Mouse (Mus musculus): ENCODE results near the gene Tmem136. TPM values are rescaled to one million over a fixed set of nuclear protein-coding genes. Genes with fewer than 3 reads are reported as not detected.

Gene Tmem136
- polyA plus RNA-seq, 1 experiment from 2014 or later: 2.1 TPM

GRCm38 (mm10) chr9:43103675-43104299, 12.6 kb downstream of the Tmem136 start:
- H3K9me3 ChIP-seq (ENCODE audit: control insufficient read depth, low read length): no peaks in the 10 kb centered on the region
- ATAC-seq (ENCODE audit: low FRiP score, low TSS enrichment) (no peak), DNase-seq (ENCODE audit: low spot score) (no peak)
- H3K4me2 ChIP-seq (replicated peaks; ENCODE audit: low read depth): peak overlapping the region; percentile 78
- no peaks in the 10 kb centered on the region; the same call in 1 of the 2 replicates for H3K4me1 ChIP-seq (replicated peaks; ENCODE audit: control insufficient read depth, insufficient read depth)
- no peaks in the 10 kb centered on the region for H3K36me3 ChIP-seq (ENCODE audit: control insufficient read depth, insufficient read depth, low read length)
- no peak overlapping the region for H3K27ac ChIP-seq (replicated peaks)
- H3K4me3 ChIP-seq (ENCODE audit: low read depth, low read length): peak overlapping the region; percentile 95
- 4% methylated on average over 4 of the region's 4 CpGs for WGBS
- H3K27me3 ChIP-seq (ENCODE audit: control insufficient read depth, insufficient read depth, low read length): no peaks in the 10 kb centered on the region
- no peak for TF ChIP-seq CTCF (IDR thresholded peaks at IDR 0.05; ENCODE audit: low read depth)
- peak overlapping the region; percentile 45 for H3K9ac ChIP-seq (ENCODE audit: low read length)

GRCm38 (mm10) chr9:43102931-43103330, 13.4 kb downstream of the Tmem136 start:
- DNase-seq (ENCODE audit: low spot score) (no peak), ATAC-seq (ENCODE audit: low FRiP score, low TSS enrichment) (no peak)
- peak overlapping the region; percentile 78 for H3K4me2 ChIP-seq (replicated peaks; ENCODE audit: low read depth)
- H3K36me3 ChIP-seq (ENCODE audit: control insufficient read depth, insufficient read depth, low read length): no peaks in the 10 kb centered on the region
- H3K4me3 ChIP-seq (ENCODE audit: low read depth, low read length): peak overlapping the region; percentile 95
- H3K9ac ChIP-seq (ENCODE audit: low read length): peak overlapping the region; percentile 18
- 65% methylated on average over 2 of the region's 2 CpGs for WGBS
- no peaks in the 10 kb centered on the region for H3K27me3 ChIP-seq (ENCODE audit: control insufficient read depth, insufficient read depth, low read length)
- H3K9me3 ChIP-seq (ENCODE audit: control insufficient read depth, low read length): no peaks in the 10 kb centered on the region
- H3K4me1 ChIP-seq (replicated peaks; ENCODE audit: control insufficient read depth, insufficient read depth): no peaks in the 10 kb centered on the region; the same call in 1 of the 2 replicates
- H3K27ac ChIP-seq (replicated peaks): no peak overlapping the region; the same call in 1 of the 2 replicates
- TF ChIP-seq CTCF (IDR thresholded peaks at IDR 0.05; ENCODE audit: low read depth) (no peak), EP300 (optimal IDR thresholded peaks at IDR 0.05) (no peak)

GRCm38 (mm10) chr9:43101936-43102595, 14.3 kb downstream of the Tmem136 start:
- Histone ChIP-seq H3K9me3 (ENCODE audit: control insufficient read depth, low read length) (no peaks in the 10 kb centered on the region), H3K27ac (replicated peaks) (peak overlapping the region; percentile 9; the same call in 1 of the 2 replicates), H3K9ac (ENCODE audit: low read length) (no peak overlapping the region), H3K4me3 (ENCODE audit: low read depth, low read length) (peak overlapping the region; percentile 15; the same call in 1 of the 2 replicates), H3K36me3 (ENCODE audit: control insufficient read depth, insufficient read depth, low read length) (no peaks in the 10 kb centered on the region), H3K4me2 (replicated peaks; ENCODE audit: low read depth) (peak overlapping the region; percentile 18), H3K4me1 (replicated peaks; ENCODE audit: control insufficient read depth, insufficient read depth) (no peaks in the 10 kb centered on the region; the same call in 1 of the 2 replicates), H3K27me3 (ENCODE audit: control insufficient read depth, insufficient read depth, low read length) (no peaks in the 10 kb centered on the region)
- WGBS: 45% methylated on average over 8 of the region's 8 CpGs
- ATAC-seq (ENCODE audit: low FRiP score, low TSS enrichment): no peak
- DNase-seq (ENCODE audit: low spot score): no peak
- no peak for TF ChIP-seq CTCF (IDR thresholded peaks at IDR 0.05; ENCODE audit: low read depth)
- TF ChIP-seq EP300 (optimal IDR thresholded peaks at IDR 0.05): no peak

- DNase-seq (ENCODE audit: low spot score): no peak
- Histone ChIP-seq H3K9ac (ENCODE audit: low read length) (no peak overlapping the region), H3K27me3 (ENCODE audit: control insufficient read depth, insufficient read depth, low read length) (no peaks in the 10 kb centered on the region), H3K9me3 (ENCODE audit: control insufficient read depth, low read length) (no peaks in the 10 kb centered on the region), H3K4me1 (replicated peaks; ENCODE audit: control insufficient read depth, insufficient read depth) (no peaks in the 10 kb centered on the region; the same call in none of the 2 replicates), H3K27ac (replicated peaks) (no peak overlapping the region), H3K4me3 (ENCODE audit: low read depth, low read length) (no peak overlapping the region), H3K36me3 (ENCODE audit: control insufficient read depth, insufficient read depth, low read length) (no peaks in the 10 kb centered on the region), H3K4me2 (replicated peaks; ENCODE audit: low read depth) (no peak overlapping the region)
- no peak for ATAC-seq (ENCODE audit: low FRiP score, low TSS enrichment)
- 36% methylated on average over 4 of the region's 4 CpGs for WGBS
- TF ChIP-seq CTCF (IDR thresholded peaks at IDR 0.05; ENCODE audit: low read depth) (no peak), EP300 (optimal IDR thresholded peaks at IDR 0.05) (no peak)
These were observed 17.4 kb downstream of the Tmem136 start for GRCm38 (mm10) chr9:43098922-43099321.

GRCm38 (mm10) chr9:43097801-43098557, 18.4 kb downstream of the Tmem136 start:
- no peak for ATAC-seq (ENCODE audit: low FRiP score, low TSS enrichment)
- no peak for DNase-seq (ENCODE audit: low spot score)
- Histone ChIP-seq H3K9me3 (ENCODE audit: control insufficient read depth, low read length) (no peaks in the 10 kb centered on the region), H3K9ac (ENCODE audit: low read length) (no peak overlapping the region), H3K4me3 (ENCODE audit: low read depth, low read length) (no peak overlapping the region), H3K36me3 (ENCODE audit: control insufficient read depth, insufficient read depth, low read length) (no peaks in the 10 kb centered on the region), H3K27ac (replicated peaks) (no peak overlapping the region), H3K27me3 (ENCODE audit: control insufficient read depth, insufficient read depth, low read length) (no peaks in the 10 kb centered on the region), H3K4me2 (replicated peaks; ENCODE audit: low read depth) (no peak overlapping the region), H3K4me1 (replicated peaks; ENCODE audit: control insufficient read depth, insufficient read depth) (no peaks in the 10 kb centered on the region; the same call in none of the 2 replicates)
- TF ChIP-seq CTCF (IDR thresholded peaks at IDR 0.05; ENCODE audit: low read depth) (no peak), EP300 (optimal IDR thresholded peaks at IDR 0.05) (no peak)
- WGBS: 76% methylated on average over 3 of the region's 3 CpGs

All from stomach, postnatal 0 days (tissue).